Mouse (Mus musculus): ENCODE results near the gene St3gal4. TPM values are rescaled to one million over a fixed set of nuclear protein-coding genes. Genes with fewer than 3 reads are reported as not detected.
A peak's percentile ranks its signal among the peaks of the same experiment; 100 is the strongest.

The St3gal4 gene
- total and polyA plus RNA-seq, 2 experiments from 2014 or later = 18.2 to 22.6 TPM

GRCm38 (mm10) chr9:35017563-35017962, 101.5 kb downstream of the St3gal4 start:
- Histone ChIP-seq H3K4me3 (ENCODE audit: low read depth, low read length) (no peak overlapping the region), H3K4me1 (ENCODE audit: insufficient read depth) (peaks cover 17% of the 10 kb centered on the region), H3K4me2 (ENCODE audit: low read depth) (peak overlapping the region; percentile 29), H3K27me3 (ENCODE audit: insufficient read depth, low read length) (no peaks in the 10 kb centered on the region), H3K9me3 (ENCODE audit: low read length) (no peaks in the 10 kb centered on the region), H3K9ac (peak overlapping the region; percentile 35; the same call in 1 of the 2 replicates), H3K27ac (ENCODE audit: low read depth, low read length) (peak overlapping the region; percentile 69), H3K36me3 (ENCODE audit: insufficient read depth) (no peaks in the 10 kb centered on the region; the same call in 1 of the 2 replicates)
- DNase-seq = peak; percentile 89
- 6% methylated on average over 13 of the region's 13 CpGs for WGBS
- TF ChIP-seq CTCF (IDR thresholded peaks at IDR 0.05; ENCODE audit: low read depth) = peak; percentile 46
- peak; percentile 85 for ATAC-seq

GRCm38 (mm10) chr9:35016762-35017161, 102.3 kb downstream of the St3gal4 start:
- 48% methylated on average over 4 of the region's 4 CpGs for WGBS
- DNase-seq (peak; percentile 60), ATAC-seq (peak; percentile 28)
- no peaks in the 10 kb centered on the region for H3K27me3 ChIP-seq (ENCODE audit: insufficient read depth, low read length)
- peak overlapping the region; percentile 69; the same call in 1 of the 2 replicates for H3K27ac ChIP-seq (ENCODE audit: low read depth, low read length)
- no peak overlapping the region for H3K9ac ChIP-seq
- H3K4me1 ChIP-seq (ENCODE audit: insufficient read depth) = peaks cover 17% of the 10 kb centered on the region
- no peak overlapping the region for H3K4me2 ChIP-seq (ENCODE audit: low read depth)
- no peaks in the 10 kb centered on the region; the same call in 1 of the 2 replicates for H3K36me3 ChIP-seq (ENCODE audit: insufficient read depth)
- TF ChIP-seq CTCF (IDR thresholded peaks at IDR 0.05; ENCODE audit: low read depth) = peak; percentile 72
- H3K9me3 ChIP-seq (ENCODE audit: low read length) = no peaks in the 10 kb centered on the region
- H3K4me3 ChIP-seq (ENCODE audit: low read depth, low read length) = no peak overlapping the region

GRCm38 (mm10) chr9:35007697-35008341, 111.2 kb downstream of the St3gal4 start:
- ATAC-seq (no peak), DNase-seq (no peak)
- no peak for TF ChIP-seq CTCF (IDR thresholded peaks at IDR 0.05; ENCODE audit: low read depth)
- 0 out of 2 replicates have a peak, but pooled peaks cover 3% of the 10 kb centered on the region for H3K36me3 ChIP-seq (ENCODE audit: insufficient read depth)
- no peaks in the 10 kb centered on the region for H3K4me1 ChIP-seq (ENCODE audit: insufficient read depth)
- H3K4me2 ChIP-seq (ENCODE audit: low read depth) = no peak overlapping the region
- WGBS = 86% methylated on average over 14 of the region's 14 CpGs
- no peak overlapping the region for H3K4me3 ChIP-seq (ENCODE audit: low read depth, low read length)
- H3K9ac ChIP-seq = no peak overlapping the region
- H3K9me3 ChIP-seq (ENCODE audit: low read length) = no peaks in the 10 kb centered on the region
- H3K27me3 ChIP-seq (ENCODE audit: insufficient read depth, low read length) = no peaks in the 10 kb centered on the region
- H3K27ac ChIP-seq (ENCODE audit: low read depth, low read length) = no peak overlapping the region

GRCm38 (mm10) chr9:35004113-35004512, 115.0 kb downstream of the St3gal4 start:
- TF ChIP-seq CTCF (IDR thresholded peaks at IDR 0.05; ENCODE audit: low read depth) = no peak
- Histone ChIP-seq H3K9me3 (ENCODE audit: low read length) (no peaks in the 10 kb centered on the region), H3K4me2 (ENCODE audit: low read depth) (no peak overlapping the region), H3K27me3 (ENCODE audit: insufficient read depth, low read length) (no peaks in the 10 kb centered on the region), H3K36me3 (ENCODE audit: insufficient read depth) (peaks cover 9% of the 10 kb centered on the region; the same call in 1 of the 2 replicates), H3K9ac (no peak overlapping the region), H3K4me3 (ENCODE audit: low read depth, low read length) (no peak overlapping the region), H3K4me1 (ENCODE audit: insufficient read depth) (no peaks in the 10 kb centered on the region), H3K27ac (ENCODE audit: low read depth, low read length) (no peak overlapping the region)
- WGBS = 87% methylated on average over 4 of the region's 4 CpGs
- DNase-seq (no peak), ATAC-seq (peak; percentile 58)

- no peak for TF ChIP-seq CTCF (IDR thresholded peaks at IDR 0.05; ENCODE audit: low read depth)
- no peaks in the 10 kb centered on the region for H3K9me3 ChIP-seq (ENCODE audit: low read length)
- H3K4me2 ChIP-seq (ENCODE audit: low read depth) = no peak overlapping the region
- no peak overlapping the region for H3K27ac ChIP-seq (ENCODE audit: low read depth, low read length)
- no peak overlapping the region for H3K9ac ChIP-seq
- no peak overlapping the region for H3K4me3 ChIP-seq (ENCODE audit: low read depth, low read length)
- ATAC-seq (no peak), DNase-seq (no peak)
- WGBS = 24% methylated on average over 9 of the region's 9 CpGs
- peaks cover 9% of the 10 kb centered on the region; the same call in 1 of the 2 replicates for H3K36me3 ChIP-seq (ENCODE audit: insufficient read depth)
- no peaks in the 10 kb centered on the region for H3K4me1 ChIP-seq (ENCODE audit: insufficient read depth)
- no peaks in the 10 kb centered on the region for H3K27me3 ChIP-seq (ENCODE audit: insufficient read depth, low read length)
Observed at GRCm38 (mm10) chr9:34997880-34998865, 120.9 kb downstream of the St3gal4 start.

Other genes with a start within 250 kb of the St3gal4 start
- 48.5 and 61.6 TPM in 2 replicates for gene Dcps, start 56.8 kb upstream of the St3gal4 start, total RNA-seq (2014; rRNA removed)
- 63.5 and 63.6 TPM in 2 replicates for gene Dcps, start 56.8 kb upstream of the St3gal4 start, polyA plus RNA-seq (2015; fragmentation: Nextera tagmentation; extraction: Ambion mirVana)
- 31.0 and 37.6 TPM in 2 replicates for gene Srpr, start 80.9 kb upstream of the St3gal4 start, total RNA-seq (2014; rRNA removed)
- 40.1 and 45.7 TPM in 2 replicates for gene Srpr, start 80.9 kb upstream of the St3gal4 start, polyA plus RNA-seq (2015; fragmentation: Nextera tagmentation; extraction: Ambion mirVana)
- gene Tirap, start 81.0 kb upstream of the St3gal4 start, total RNA-seq (2014; rRNA removed) = 1.7 and 2.0 TPM in 2 replicates
- 1.5 and 2.1 TPM in 2 replicates for gene Tirap, start 81.0 kb upstream of the St3gal4 start, polyA plus RNA-seq (2015; fragmentation: Nextera tagmentation; extraction: Ambion mirVana)
- gene Foxred1, start 91.8 kb upstream of the St3gal4 start, total RNA-seq (2014; rRNA removed) = 38.1 and 42.3 TPM in 2 replicates
- 32.0 and 40.8 TPM in 2 replicates for gene Foxred1, start 91.8 kb upstream of the St3gal4 start, polyA plus RNA-seq (2015; fragmentation: Nextera tagmentation; extraction: Ambion mirVana)
- 34.6 and 41.5 TPM in 2 replicates for gene Fam118b, start 148.5 kb upstream of the St3gal4 start, total RNA-seq (2014; rRNA removed)
- gene Fam118b, start 148.5 kb upstream of the St3gal4 start, polyA plus RNA-seq (2015; fragmentation: Nextera tagmentation; extraction: Ambion mirVana) = 49.7 and 59.7 TPM in 2 replicates
- 9.2 and 10.9 TPM in 2 replicates for gene Rpusd4, start 148.6 kb upstream of the St3gal4 start, total RNA-seq (2014; rRNA removed)
- gene Rpusd4, start 148.6 kb upstream of the St3gal4 start, polyA plus RNA-seq (2015; fragmentation: Nextera tagmentation; extraction: Ambion mirVana) = 10.2 and 11.4 TPM in 2 replicates

All from forebrain, postnatal 0 days (tissue).